Mouse (Mus musculus) bone marrow, adult 2 months (tissue): Measurements from ENCODE around the gene Megf6.

Source experiments
- CTCF ChIP-seq: fragments of 200-500 bp; IDR thresholded peaks from 2 replicates; pipeline ENCODE4 v1.5.1; 2011; ENCODE audit warnings: low read length, control low read depth; ENCODE audit not compliant: control insufficient read depth, insufficient read depth
- POLR2A ChIP-seq: fragments of 200-500 bp; IDR thresholded peaks from 2 replicates; pipeline ENCODE4 v1.6.1; 2011; ENCODE audit warnings: low read depth, mild to moderate bottlenecking, control low read depth, low read length, borderline replicate concordance; ENCODE audit not compliant: control insufficient read depth

DNA sequence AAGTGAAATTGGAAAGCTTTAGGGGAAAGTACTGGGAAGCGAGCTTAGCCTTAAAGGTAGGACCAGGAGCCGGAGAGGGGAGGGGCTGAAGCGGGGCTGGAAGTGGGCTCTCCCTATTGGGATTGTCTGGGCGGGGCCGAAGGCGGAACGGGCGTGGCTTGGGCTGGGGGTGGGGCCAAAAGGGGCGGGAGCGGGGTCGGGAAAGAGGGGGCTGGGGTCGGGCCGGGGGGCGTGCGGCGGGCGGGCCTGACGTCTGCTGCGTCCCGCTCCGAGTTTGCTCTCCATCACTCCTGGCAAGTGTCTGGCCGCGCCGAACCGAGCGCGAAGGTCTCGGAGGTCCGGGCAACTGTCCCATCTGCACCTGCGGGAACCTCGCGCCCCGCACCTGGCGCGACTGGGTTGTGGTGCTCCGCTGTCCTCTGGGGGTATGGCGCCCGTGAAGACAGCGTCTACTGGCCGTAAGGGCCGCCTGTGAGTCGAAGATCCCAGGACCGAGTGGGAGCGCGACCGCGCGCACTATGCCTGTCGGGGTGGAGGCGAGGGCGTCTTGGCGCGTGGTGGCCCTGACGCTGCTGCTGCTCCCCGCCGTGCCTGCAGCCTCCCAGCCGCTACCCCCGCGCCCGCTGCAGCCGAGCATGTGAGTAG is at the start of gene Megf6:
- TF ChIP-seq CTCF (no peak), POLR2A (no peak)
